Comparison of ENCODE assay signal across 14 mouse cellular contexts in the genomic region with DNA sequence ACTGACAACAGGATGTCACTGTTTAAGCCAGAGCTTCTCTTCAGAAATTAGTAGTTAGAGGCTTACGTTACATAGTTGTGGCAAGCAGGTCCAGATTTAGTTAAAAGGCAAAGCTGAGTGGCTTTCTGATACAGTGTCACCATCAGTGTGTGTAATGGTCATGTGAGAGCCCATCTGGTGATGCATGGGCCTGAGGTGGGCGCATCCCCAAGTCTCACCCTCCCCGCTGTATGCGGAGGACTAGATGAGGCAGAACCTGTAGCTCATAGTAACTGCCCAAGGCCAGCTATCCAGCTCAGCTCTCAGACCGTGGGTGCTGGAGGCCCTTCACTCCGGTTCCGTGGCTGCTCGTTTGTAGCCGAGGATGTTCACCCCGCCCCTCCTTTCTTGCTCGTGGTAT.
DNase-seq lines count a peak whose midpoint lies in the region; ATAC-seq and TF ChIP-seq lines count a peak whose summit lies in the region.
"Had no signal": no experiment of that assay in that cellular context is flagged by ENCODE, and none has a peak within 500 bp of the region (broad histone marks: within the 10 kb centered on the region; RNA-seq: fewer than 3 reads in every experiment).

No protein-coding gene starts in this region.

- H3K9ac ChIP-seq in heart, embryonic 11.5 days (ENCODE audit: low read depth, low read length): no peak overlapping the region
- H3K9ac ChIP-seq in kidney, postnatal 0 days (ENCODE audit: low read depth, low read length): no peak overlapping the region
- H3K9ac ChIP-seq in embryonic facial prominence, embryonic 13.5 days: 0 out of 2 replicates have a peak overlapping the region, but pooled peaks have one; percentile 12

- no peak overlapping the region for H3K4me3 ChIP-seq in heart, embryonic 11.5 days (ENCODE audit: low read depth, low read length)
- no peak overlapping the region for H3K4me3 ChIP-seq in kidney, postnatal 0 days (replicated peaks; ENCODE audit: low read depth, low read length)
- no peak overlapping the region for H3K4me3 ChIP-seq in embryonic facial prominence, embryonic 13.5 days
- no peak overlapping the region for H3K4me3 ChIP-seq in small intestine, adult 2 months (ENCODE audit: low read depth, low read length)
- H3K4me3 ChIP-seq: erythroblast, embryonic 14.5 days; layer of hippocampus, adult 2 months; limb, embryonic 13.5 days had no signal

- no peak for TF ChIP-seq POLR2A in small intestine, adult 2 months (IDR thresholded peaks at IDR 0.05; ENCODE audit: low read depth, low read length)

- no peak for ATAC-seq in heart, embryonic 11.5 days (replicated peaks; ENCODE audit: insufficient number of reproducible peaks, low FRiP score, low TSS enrichment)
- ATAC-seq in kidney, postnatal 0 days (replicated peaks; ENCODE audit: low FRiP score, low read depth): peak; percentile 42; the same call in 1 of the 2 replicates
- ATAC-seq in embryonic facial prominence, embryonic 13.5 days (ENCODE audit: insufficient number of reproducible peaks, insufficient read depth, low FRiP score, low TSS enrichment, low read depth): no peak

- intact Hi-C loops in heart, postnatal 10 days (cut with DNase I): no loop called here

- no peak for DNase-seq in heart, postnatal 10 days
- DNase-seq in kidney, postnatal 0 days (ENCODE audit: low spot score): no peak
- DNase-seq in kidney, adult 9 months: no peak
- DNase-seq in right cerebral cortex, postnatal 36 days (ENCODE audit: low spot score in 2 of 2): no peak
- DNase-seq in testis, postnatal 14 days (ENCODE audit: low spot score): no peak
- DNase-seq: cerebellum, adult 11 months; cerebellum, postnatal 36 days; kidney, adult 8-10 months had no signal

- H3K9me3 ChIP-seq in heart, embryonic 11.5 days (replicated peaks; ENCODE audit: control insufficient read depth, low read length): no peaks in the 10 kb centered on the region
- no peaks in the 10 kb centered on the region for H3K9me3 ChIP-seq in kidney, postnatal 0 days (replicated peaks; ENCODE audit: low read length)
- H3K9me3 ChIP-seq in embryonic facial prominence, embryonic 13.5 days: no peaks in the 10 kb centered on the region
- H3K9me3 ChIP-seq: limb, embryonic 13.5 days had no signal

- peaks cover 42% of the 10 kb centered on the region for H3K4me1 ChIP-seq in heart, embryonic 11.5 days (ENCODE audit: control insufficient read depth, insufficient read depth, low read length)
- 0 out of 2 replicates have a peak, but pooled peaks cover 4% of the 10 kb centered on the region for H3K4me1 ChIP-seq in kidney, postnatal 0 days (replicated peaks; ENCODE audit: insufficient read depth, low read length)
- peaks cover 43% of the 10 kb centered on the region for H3K4me1 ChIP-seq in embryonic facial prominence, embryonic 13.5 days
- peaks cover 7% of the 10 kb centered on the region; the same call in 1 of the 2 replicates for H3K4me1 ChIP-seq in small intestine, adult 2 months (ENCODE audit: control insufficient read depth, insufficient read depth, insufficient read length, low read length)

- TF ChIP-seq CTCF in kidney, postnatal 0 days (IDR thresholded peaks at IDR 0.05; ENCODE audit: low read depth): no peak
- no peak for TF ChIP-seq CTCF in small intestine, adult 2 months (IDR thresholded peaks at IDR 0.05; ENCODE audit: extremely low read depth, insufficient read length, insufficient replicate concordance, low read depth, low read length)

- WGBS in heart, embryonic 11.5 days (ENCODE audit: insufficient replicate concordance): 75% methylated on average over 11 of the region's 11 CpGs
- WGBS in kidney, postnatal 0 days: 72% methylated on average over 11 of the region's 11 CpGs
- 70% methylated on average over 11 of the region's 11 CpGs for WGBS in embryonic facial prominence, embryonic 13.5 days
- WGBS in small intestine, adult 2 months: 64% methylated on average over 11 of the region's 11 CpGs

- H3K36me3 ChIP-seq in heart, embryonic 11.5 days (ENCODE audit: control insufficient read depth, insufficient read depth, low read length): peaks cover 20% of the 10 kb centered on the region; the same call in 1 of the 2 replicates
- H3K36me3 ChIP-seq in kidney, postnatal 0 days (ENCODE audit: insufficient read depth, low read length): peaks cover 41% of the 10 kb centered on the region
- no peaks in the 10 kb centered on the region for H3K36me3 ChIP-seq in embryonic facial prominence, embryonic 13.5 days
- H3K36me3 ChIP-seq in small intestine, adult 2 months (ENCODE audit: control insufficient read depth, insufficient read depth, low read length): peaks cover 84% of the 10 kb centered on the region

- no peaks in the 10 kb centered on the region for H3K27me3 ChIP-seq in heart, embryonic 11.5 days (ENCODE audit: control insufficient read depth, insufficient read depth, low read length)
- no peaks in the 10 kb centered on the region for H3K27me3 ChIP-seq in kidney, postnatal 0 days (ENCODE audit: insufficient read depth, low read length)
- no peaks in the 10 kb centered on the region for H3K27me3 ChIP-seq in embryonic facial prominence, embryonic 13.5 days
- no peaks in the 10 kb centered on the region for H3K27me3 ChIP-seq in small intestine, adult 2 months (ENCODE audit: control insufficient read depth, insufficient read depth, low read length)
- H3K27me3 ChIP-seq: limb, embryonic 13.5 days had no signal

- peak overlapping the region; percentile 67 for H3K27ac ChIP-seq in heart, embryonic 11.5 days (ENCODE audit: low read depth, low read length)
- no peak overlapping the region for H3K27ac ChIP-seq in kidney, postnatal 0 days
- H3K27ac ChIP-seq in embryonic facial prominence, embryonic 13.5 days: no peak overlapping the region
- H3K27ac ChIP-seq in small intestine, adult 2 months (ENCODE audit: insufficient read depth, low read depth, low read length): peak overlapping the region; percentile 17; the same call in 1 of the 2 replicates
- H3K27ac ChIP-seq: layer of hippocampus, adult 2 months; limb, embryonic 13.5 days had no signal

- no peak overlapping the region for H3K4me2 ChIP-seq in heart, embryonic 11.5 days
- no peak overlapping the region for H3K4me2 ChIP-seq in kidney, postnatal 0 days (ENCODE audit: low read length)
- H3K4me2 ChIP-seq in embryonic facial prominence, embryonic 13.5 days: no peak overlapping the region
- H3K4me2 ChIP-seq: limb, embryonic 13.5 days had no signal

Comparison
In these comparisons a context has a peak if more than half of its experiments do, and no peak if none do; other contexts are left out.
1. H3K27ac ChIP-seq: peak in heart, embryonic 11.5 days (single experiment) and small intestine, adult 2 months (single experiment); none in kidney, postnatal 0 days (single experiment) and embryonic facial prominence, embryonic 13.5 days (single experiment).